Mouse (Mus musculus): ENCODE measurements at regions not wholly inside any gene's neighbourhood (a gene's known extent, or its start where the extent isn't known, plus 50 kb on each side); places are given as distances from the start of the nearest gene placed in this dataset.

DNA sequence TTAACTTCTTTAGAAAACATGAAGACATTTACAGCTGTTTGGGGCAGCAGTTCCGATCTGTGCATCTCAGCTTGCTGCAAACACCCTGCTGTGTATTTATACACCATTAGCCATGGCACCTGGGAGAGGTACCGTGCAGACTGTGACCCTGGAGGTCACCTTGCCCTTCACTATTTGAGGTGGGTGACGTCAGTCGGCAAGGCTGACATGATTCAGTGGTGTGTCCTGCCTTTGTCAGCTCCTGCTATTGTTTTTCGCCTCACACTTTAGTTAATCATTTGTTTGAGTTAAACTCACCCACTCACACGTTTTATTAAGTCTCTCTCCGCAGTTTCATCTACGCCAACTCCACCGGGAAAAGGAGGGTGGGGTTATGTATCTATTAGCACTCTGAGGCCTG, 305.9 kb downstream of the Cog6 start:
- no peak for ATAC-seq (replicated peaks)
- Histone ChIP-seq H3K9ac (replicated peaks) (no peak overlapping the region), H3K4me3 (no peak overlapping the region), H3K4me2 (replicated peaks) (no peak overlapping the region), H3K27ac (replicated peaks) (no peak overlapping the region), H3K27me3 (no peaks in the 10 kb centered on the region), H3K4me1 (no peaks in the 10 kb centered on the region), H3K36me3 (no peaks in the 10 kb centered on the region), H3K9me3 (no peaks in the 10 kb centered on the region)
- 57% methylated on average over 9 of the region's 9 CpGs for WGBS

DNA sequence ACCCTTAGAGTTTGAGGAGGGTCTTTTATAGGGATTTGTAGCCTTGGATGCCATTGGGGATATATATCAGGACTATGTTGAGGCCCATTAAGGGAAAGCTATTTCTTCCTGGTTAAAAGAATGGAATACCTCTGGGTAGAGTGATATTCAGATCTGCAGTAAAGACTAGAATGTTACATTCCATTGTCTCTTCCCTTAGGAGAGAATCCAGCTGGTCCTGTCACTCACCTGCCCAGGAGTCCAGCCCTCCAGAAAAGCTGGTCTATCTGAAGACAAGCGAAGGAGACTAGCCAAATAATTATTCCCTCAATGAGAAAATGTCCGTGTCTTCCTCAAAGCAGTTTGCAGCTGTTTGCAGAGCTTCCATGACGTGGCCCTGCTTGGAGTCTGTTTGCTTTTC, 308.3 kb downstream of the Cog6 start:
- no peak overlapping the region for H3K27ac ChIP-seq (replicated peaks)
- 83% methylated on average over 3 of the region's 3 CpGs for WGBS
- no peaks in the 10 kb centered on the region for H3K9me3 ChIP-seq
- H3K36me3 ChIP-seq = no peaks in the 10 kb centered on the region
- H3K4me1 ChIP-seq = no peaks in the 10 kb centered on the region
- H3K4me2 ChIP-seq (replicated peaks) = no peak overlapping the region
- no peak overlapping the region for H3K9ac ChIP-seq (replicated peaks)
- no peaks in the 10 kb centered on the region for H3K27me3 ChIP-seq
- H3K4me3 ChIP-seq = no peak overlapping the region
- no peak for ATAC-seq (replicated peaks)

DNA sequence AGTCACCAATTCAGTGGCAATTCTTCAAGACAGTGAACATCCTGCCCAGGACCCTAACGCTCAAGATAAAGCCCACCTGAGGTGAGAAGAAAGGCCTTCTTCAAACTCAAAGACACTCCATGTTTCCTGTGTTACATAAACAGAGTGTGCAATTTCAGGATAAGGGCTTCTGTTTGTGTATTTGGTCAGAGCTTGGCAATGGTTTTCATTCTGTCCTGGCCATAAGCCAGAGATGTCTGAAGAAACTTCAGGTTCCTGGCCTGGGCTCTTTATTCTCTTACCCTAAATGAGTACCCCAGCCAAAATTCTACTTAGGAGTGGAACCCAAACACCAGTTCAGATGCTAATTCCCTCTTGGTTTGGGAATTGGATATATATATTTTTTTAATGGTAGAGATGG, 308.7 kb downstream of the Cog6 start:
- Histone ChIP-seq H3K27ac (replicated peaks) (no peak overlapping the region), H3K9me3 (no peaks in the 10 kb centered on the region), H3K4me2 (replicated peaks) (no peak overlapping the region), H3K36me3 (no peaks in the 10 kb centered on the region), H3K4me3 (no peak overlapping the region), H3K4me1 (no peaks in the 10 kb centered on the region), H3K9ac (replicated peaks) (no peak overlapping the region), H3K27me3 (no peaks in the 10 kb centered on the region)
- WGBS = 51% methylated on average over 1 of the region's 1 CpGs
- no peak for ATAC-seq (replicated peaks)

DNA sequence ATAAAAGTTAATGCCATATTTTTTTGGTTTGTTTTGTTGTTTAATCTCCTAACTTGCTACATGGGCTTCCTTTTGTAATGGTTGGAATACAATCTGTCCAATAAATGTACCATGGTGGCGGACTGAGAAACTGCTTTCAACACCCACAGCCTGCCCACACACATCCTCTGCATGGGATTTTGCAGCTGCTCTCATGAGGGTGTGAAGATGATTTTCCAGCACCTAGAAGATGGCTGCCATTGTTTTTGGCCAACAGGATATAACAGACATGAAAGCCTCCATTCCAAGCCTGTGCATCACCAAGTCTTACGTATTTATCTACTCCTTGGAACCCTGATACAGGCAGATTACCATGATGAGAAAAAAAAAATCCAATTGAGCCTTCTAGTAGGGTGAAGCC, 310.4 kb downstream of the Cog6 start:
- WGBS = 97% methylated on average over 2 of the region's 2 CpGs
- H3K4me2 ChIP-seq (replicated peaks) = no peak overlapping the region
- H3K9ac ChIP-seq (replicated peaks) = no peak overlapping the region
- no peaks in the 10 kb centered on the region for H3K36me3 ChIP-seq
- no peak for ATAC-seq (replicated peaks)
- H3K4me1 ChIP-seq = 0 out of 2 replicates have a peak, but pooled peaks cover 3% of the 10 kb centered on the region
- H3K9me3 ChIP-seq = no peaks in the 10 kb centered on the region
- H3K4me3 ChIP-seq = no peak overlapping the region
- no peak overlapping the region for H3K27ac ChIP-seq (replicated peaks)
- H3K27me3 ChIP-seq = no peaks in the 10 kb centered on the region

DNA sequence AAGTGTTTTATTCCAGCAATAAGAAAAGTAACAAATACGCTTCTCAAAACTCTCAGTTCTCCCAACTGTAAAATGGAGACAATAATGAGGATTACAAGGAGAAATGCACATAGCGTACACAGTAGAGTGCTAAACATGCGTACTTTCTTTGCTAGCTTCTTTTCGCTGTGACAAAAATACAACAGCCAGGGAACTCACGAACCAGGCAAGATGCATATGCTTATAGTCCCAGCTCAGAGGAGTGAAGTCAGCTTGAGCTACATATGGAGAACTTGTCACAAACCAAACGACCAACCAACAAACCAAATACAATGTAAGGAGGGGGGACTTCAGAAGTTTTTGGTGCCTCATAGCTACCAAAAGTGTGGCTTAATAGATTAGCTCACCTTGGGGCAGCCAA, 313.3 kb downstream of the Cog6 start:
- Histone ChIP-seq H3K27ac (replicated peaks) (no peak overlapping the region), H3K4me2 (replicated peaks) (no peak overlapping the region), H3K36me3 (no peaks in the 10 kb centered on the region), H3K9me3 (no peaks in the 10 kb centered on the region), H3K27me3 (no peaks in the 10 kb centered on the region), H3K9ac (replicated peaks) (no peak overlapping the region), H3K4me3 (no peak overlapping the region), H3K4me1 (0 out of 2 replicates have a peak, but pooled peaks cover 3% of the 10 kb centered on the region)
- ATAC-seq (replicated peaks) = no peak
- 90% methylated on average over 6 of the region's 6 CpGs for WGBS

DNA sequence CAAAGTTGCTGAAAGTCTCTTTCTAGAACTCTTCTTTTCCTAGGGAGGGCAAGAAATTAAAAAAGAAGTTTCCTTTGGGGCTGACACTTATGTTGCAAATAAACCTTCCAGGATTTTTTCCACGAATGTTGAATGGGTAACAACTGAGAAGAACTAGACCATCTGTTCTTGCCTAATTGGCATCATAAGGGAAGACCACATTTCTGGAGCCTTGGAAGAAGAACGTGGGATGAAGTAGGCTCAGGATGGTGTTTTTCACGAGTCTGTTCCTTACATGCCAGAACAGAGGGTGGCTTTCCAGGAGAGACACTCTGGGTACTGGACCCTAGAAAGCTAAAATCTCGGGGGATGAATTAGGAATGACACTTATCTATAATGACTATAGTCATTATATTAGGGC, 314.1 kb downstream of the Cog6 start:
- H3K9me3 ChIP-seq = no peaks in the 10 kb centered on the region
- H3K9ac ChIP-seq (replicated peaks) = no peak overlapping the region
- no peaks in the 10 kb centered on the region for H3K27me3 ChIP-seq
- no peaks in the 10 kb centered on the region for H3K36me3 ChIP-seq
- H3K27ac ChIP-seq (replicated peaks) = no peak overlapping the region
- no peak overlapping the region for H3K4me2 ChIP-seq (replicated peaks)
- no peak for ATAC-seq (replicated peaks)
- no peak overlapping the region for H3K4me3 ChIP-seq
- 70% methylated on average over 4 of the region's 4 CpGs for WGBS
- 0 out of 2 replicates have a peak, but pooled peaks cover 3% of the 10 kb centered on the region for H3K4me1 ChIP-seq

DNA sequence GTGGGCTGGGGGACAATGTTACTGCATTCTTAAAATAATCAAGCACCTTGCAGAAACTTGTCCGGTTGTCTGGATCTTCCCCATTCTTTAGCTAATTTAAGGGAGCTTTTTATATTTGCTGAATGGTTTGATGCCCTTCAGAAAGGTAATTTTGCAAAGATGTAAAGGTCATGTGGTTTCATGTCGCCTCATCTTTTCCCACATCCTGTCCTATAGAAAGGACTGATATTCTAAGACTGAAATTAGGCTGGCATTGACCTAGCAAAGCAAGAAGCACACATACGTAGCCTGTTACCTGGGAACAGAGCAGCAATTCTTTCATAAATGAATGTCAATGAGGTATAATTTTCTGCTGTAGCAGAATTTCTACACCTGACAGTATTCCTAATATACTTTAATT, 315.4 kb downstream of the Cog6 start:
- no peak for ATAC-seq (replicated peaks)
- no peaks in the 10 kb centered on the region for H3K36me3 ChIP-seq
- H3K27ac ChIP-seq (replicated peaks) = no peak overlapping the region
- no peaks in the 10 kb centered on the region for H3K27me3 ChIP-seq
- no peaks in the 10 kb centered on the region for H3K9me3 ChIP-seq
- no peak overlapping the region for H3K4me2 ChIP-seq (replicated peaks)
- H3K4me1 ChIP-seq = 0 out of 2 replicates have a peak, but pooled peaks cover 3% of the 10 kb centered on the region
- WGBS = 76% methylated on average over 3 of the region's 3 CpGs
- H3K4me3 ChIP-seq = no peak overlapping the region
- no peak overlapping the region for H3K9ac ChIP-seq (replicated peaks)

DNA sequence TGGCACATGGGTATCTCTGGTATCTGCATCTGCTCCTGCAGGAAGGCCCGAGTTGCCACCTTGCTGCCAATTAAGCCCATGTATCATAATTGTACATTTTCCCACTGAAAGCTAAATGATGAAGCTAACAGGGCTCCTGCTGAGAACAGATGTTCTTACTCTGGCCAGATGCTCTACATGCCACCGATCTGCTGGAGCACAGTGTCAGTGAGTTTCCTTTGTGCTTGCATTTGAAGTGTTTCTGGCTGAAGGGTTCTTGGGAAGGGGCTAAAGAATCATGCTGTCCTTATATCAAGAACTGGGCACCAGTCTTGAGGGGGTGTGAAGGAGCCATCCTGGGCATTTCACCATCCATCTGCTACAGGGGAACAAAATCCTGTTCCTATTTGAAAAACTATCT, 323.2 kb downstream of the Cog6 start:
- no peak for ATAC-seq (replicated peaks)
- H3K27ac ChIP-seq (replicated peaks) = no peak overlapping the region; the same call in 1 of the 2 replicates

DNA sequence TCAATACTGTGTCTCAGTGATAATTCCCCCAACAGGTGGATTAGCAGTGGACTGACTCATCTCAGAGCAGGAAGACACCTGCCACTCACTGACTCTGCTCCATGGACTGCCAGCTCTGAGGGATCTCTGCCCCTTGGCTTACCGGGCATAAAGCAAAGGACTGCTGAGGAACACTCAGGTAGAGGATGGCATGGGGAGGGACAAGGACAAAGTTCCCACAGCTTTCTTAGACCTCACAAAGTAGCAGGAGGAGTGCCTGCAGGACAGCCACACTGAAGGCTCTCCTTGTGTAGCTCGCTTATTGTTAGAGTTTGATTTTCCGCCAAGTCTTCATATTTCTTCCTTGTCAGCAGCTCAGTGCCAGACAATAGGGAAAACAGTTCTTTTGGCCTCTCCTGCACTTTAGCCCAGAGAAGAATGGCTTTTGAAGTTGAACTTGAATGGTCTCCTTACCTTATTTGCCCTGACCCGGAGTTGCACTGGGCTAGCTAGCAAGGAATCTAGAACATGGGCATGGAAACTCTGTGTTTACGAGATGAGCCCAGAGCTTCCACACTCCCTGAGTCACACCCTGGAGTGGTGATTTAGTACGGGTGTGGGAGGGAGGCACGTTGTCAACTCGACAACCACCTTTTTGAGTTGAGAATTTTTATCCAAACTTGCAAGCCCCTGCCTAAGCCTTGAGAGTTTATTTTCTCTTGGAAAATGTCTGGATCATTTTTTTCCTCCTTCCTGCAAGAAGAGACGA, 331.4 kb downstream of the Cog6 start:
- Histone ChIP-seq H3K9ac (replicated peaks) (no peak overlapping the region), H3K4me2 (replicated peaks) (no peak overlapping the region), H3K27ac (replicated peaks) (no peak overlapping the region), H3K4me1 (peaks cover 6% of the 10 kb centered on the region; the same call in 1 of the 2 replicates), H3K27me3 (no peaks in the 10 kb centered on the region), H3K9me3 (no peaks in the 10 kb centered on the region), H3K4me3 (no peak overlapping the region), H3K36me3 (no peaks in the 10 kb centered on the region)
- WGBS = 65% methylated on average over 9 of the region's 9 CpGs
- no peak for ATAC-seq (replicated peaks)

More for the DNA sequence above, 323.2 kb downstream of the Cog6 start:
- no peaks in the 10 kb centered on the region for H3K4me1 ChIP-seq
- WGBS = 63% methylated on average over 2 of the region's 2 CpGs
- no peaks in the 10 kb centered on the region for H3K36me3 ChIP-seq
- no peaks in the 10 kb centered on the region for H3K9me3 ChIP-seq
- H3K4me2 ChIP-seq (replicated peaks) = no peak overlapping the region
- H3K27me3 ChIP-seq = no peaks in the 10 kb centered on the region
- no peak overlapping the region for H3K9ac ChIP-seq (replicated peaks)
- no peak overlapping the region for H3K4me3 ChIP-seq

DNA sequence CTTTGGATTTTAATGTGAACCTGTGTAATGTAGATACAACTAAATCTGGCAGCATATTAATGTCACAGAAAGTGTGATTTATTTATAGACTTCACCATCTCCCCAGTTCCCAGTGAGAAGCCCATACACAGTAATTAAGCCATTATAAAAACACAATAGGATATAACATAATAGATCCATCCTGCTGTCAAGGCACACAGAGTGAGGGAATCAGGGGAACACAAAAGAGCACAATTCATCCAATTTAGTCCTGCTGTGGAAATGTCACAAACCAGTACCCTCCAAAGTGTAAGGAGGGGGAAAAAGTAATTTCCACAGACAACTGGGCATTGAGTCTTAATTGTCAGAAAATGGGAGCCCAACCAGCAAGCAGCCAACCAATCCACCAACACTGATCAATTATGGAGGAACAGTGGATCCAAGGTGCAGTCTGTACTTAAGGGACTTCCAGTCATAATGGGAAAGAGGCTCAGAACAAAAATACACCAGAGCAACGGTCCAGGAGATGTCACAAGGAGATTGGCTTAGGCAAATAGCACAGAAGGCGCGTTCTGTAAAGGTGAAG, 336.1 kb downstream of the Cog6 start:
- Histone ChIP-seq H3K4me3 (no peak overlapping the region), H3K4me1 (peaks cover 6% of the 10 kb centered on the region; the same call in 1 of the 2 replicates), H3K9me3 (0 out of 2 replicates have a peak, but pooled peaks cover 4% of the 10 kb centered on the region), H3K27ac (replicated peaks) (peak overlapping the region; percentile 33; the same call in 1 of the 2 replicates), H3K27me3 (no peaks in the 10 kb centered on the region), H3K36me3 (no peaks in the 10 kb centered on the region), H3K4me2 (replicated peaks) (no peak overlapping the region), H3K9ac (replicated peaks) (no peak overlapping the region)
- no peak for ATAC-seq (replicated peaks)
- WGBS = 15% methylated on average over 3 of the region's 3 CpGs

DNA sequence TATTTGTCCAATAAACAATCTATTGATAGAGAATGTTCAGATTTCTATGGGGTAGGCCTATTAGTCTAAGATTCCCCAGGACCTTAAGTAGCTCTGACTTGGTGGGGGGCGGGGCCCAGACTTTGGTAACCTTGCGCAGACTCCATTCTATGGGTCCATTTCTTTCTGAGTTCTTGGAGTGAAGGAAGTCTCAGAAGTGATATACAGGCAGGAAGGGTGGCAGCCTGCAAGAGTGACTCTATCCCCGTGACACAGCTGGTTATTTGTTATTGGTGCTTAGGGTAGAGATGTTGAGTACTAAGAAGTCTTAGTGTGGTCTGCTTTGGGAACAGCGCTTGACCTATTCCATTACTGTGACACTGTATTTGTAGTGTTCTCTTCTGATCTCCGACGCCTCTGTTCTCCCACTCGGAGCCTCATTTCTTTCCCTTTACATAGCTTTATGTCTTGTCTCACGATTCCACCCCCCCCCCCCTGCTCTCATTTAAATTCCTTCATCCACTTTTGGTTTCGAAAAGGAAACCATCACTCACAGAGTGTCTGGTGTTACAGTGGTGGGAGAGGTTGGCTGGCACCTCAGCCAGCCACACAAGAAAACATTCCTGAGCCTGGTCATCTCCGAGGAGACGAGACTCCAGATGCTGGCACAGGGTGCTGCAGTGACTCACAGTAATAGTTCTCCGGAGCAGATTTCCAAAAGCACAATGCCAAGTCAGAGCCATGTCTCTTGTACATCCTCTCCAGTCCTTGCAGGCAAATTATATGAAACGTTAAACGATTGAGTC, 340.0 kb downstream of the Cog6 start:
- Histone ChIP-seq H3K4me2 (replicated peaks) (no peak overlapping the region), H3K4me1 (peaks cover 6% of the 10 kb centered on the region; the same call in 1 of the 2 replicates), H3K9ac (replicated peaks) (no peak overlapping the region), H3K4me3 (no peak overlapping the region), H3K27me3 (no peaks in the 10 kb centered on the region), H3K36me3 (no peaks in the 10 kb centered on the region), H3K27ac (replicated peaks) (no peak overlapping the region), H3K9me3 (0 out of 2 replicates have a peak, but pooled peaks cover 4% of the 10 kb centered on the region)
- no peak for ATAC-seq (replicated peaks)
- 82% methylated on average over 14 of the region's 14 CpGs for WGBS

DNA sequence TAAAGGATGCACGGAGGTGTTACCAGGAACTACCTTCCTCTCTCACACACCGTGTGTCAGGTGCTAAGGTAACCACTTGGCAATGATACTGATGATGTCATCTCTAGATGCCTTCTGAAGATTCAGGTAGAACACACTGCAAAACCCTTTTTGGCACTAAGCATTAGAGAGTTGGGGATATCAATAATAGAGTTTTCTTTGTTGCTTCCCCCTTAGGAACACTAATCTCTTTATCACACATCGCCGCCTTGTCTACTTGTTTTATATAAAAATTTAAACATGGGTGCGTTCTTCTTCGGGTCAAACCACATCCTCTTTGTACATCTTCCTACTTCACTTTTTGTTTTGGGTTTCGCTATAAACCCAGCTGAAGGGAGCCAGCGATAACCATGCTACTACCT, 346.4 kb downstream of the Cog6 start:
- H3K9ac ChIP-seq (replicated peaks) = no peak overlapping the region
- H3K4me2 ChIP-seq (replicated peaks) = no peak overlapping the region
- H3K4me1 ChIP-seq = no peaks in the 10 kb centered on the region
- no peak for ATAC-seq (replicated peaks)
- 91% methylated on average over 8 of the region's 8 CpGs for WGBS
- H3K36me3 ChIP-seq = no peaks in the 10 kb centered on the region
- H3K4me3 ChIP-seq = no peak overlapping the region
- H3K9me3 ChIP-seq = no peaks in the 10 kb centered on the region
- no peak overlapping the region for H3K27ac ChIP-seq (replicated peaks)
- H3K27me3 ChIP-seq = no peaks in the 10 kb centered on the region

All from forebrain, embryonic 15.5 days (tissue).